Mouse (Mus musculus): Measurements from ENCODE around the gene Tmem106b.
A peak's percentile ranks its signal among the peaks of the same experiment; 100 is the strongest.

The Tmem106b gene

DNA sequence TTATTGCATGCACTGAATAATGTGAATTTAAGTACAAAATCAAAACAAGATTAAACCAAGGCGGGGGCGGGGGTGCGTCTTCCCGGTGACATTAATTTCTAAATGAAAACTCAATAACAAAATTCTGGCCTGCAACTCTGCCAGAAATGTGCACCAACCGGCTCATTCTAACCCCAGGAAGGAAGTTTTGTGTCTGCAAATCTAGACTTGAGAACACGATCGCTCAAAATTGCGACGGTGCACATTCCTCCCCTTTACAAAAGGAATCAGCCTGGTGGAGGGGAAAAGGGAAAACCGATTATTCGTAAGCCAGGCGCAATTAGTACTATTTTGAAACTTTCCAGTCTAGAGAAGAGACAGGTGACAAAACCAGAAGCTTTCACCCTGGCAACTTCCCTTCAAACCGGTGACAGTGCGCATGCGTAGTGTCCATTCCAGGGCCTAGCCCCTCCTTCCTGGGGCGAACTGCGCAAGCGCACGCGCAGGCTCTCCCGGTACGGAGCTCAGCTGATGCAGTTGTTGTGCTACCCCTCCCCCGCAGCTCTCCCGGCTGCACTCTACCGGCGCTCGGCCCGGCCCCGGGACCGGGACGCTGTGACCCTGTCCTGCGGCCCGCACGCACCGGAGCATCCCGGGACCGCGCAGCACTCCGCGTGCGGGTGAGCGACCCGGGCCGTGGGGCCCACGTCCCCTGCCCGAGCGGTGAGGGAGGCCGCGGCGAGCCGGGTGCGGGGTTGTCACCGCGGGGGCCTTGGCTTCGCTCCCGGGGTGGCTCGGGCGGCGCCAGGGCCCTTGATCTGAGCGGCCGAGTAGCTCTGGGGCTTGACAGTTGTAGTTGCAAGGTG, at the start of gene Tmem106b:
Gene Tmem106b (plus strand): TSS at position 458 of the 845 bp plus-strand sequence.
- peak; percentile 99 for DNase-seq (ENCODE audit: low read depth, low spot score)

DNA sequence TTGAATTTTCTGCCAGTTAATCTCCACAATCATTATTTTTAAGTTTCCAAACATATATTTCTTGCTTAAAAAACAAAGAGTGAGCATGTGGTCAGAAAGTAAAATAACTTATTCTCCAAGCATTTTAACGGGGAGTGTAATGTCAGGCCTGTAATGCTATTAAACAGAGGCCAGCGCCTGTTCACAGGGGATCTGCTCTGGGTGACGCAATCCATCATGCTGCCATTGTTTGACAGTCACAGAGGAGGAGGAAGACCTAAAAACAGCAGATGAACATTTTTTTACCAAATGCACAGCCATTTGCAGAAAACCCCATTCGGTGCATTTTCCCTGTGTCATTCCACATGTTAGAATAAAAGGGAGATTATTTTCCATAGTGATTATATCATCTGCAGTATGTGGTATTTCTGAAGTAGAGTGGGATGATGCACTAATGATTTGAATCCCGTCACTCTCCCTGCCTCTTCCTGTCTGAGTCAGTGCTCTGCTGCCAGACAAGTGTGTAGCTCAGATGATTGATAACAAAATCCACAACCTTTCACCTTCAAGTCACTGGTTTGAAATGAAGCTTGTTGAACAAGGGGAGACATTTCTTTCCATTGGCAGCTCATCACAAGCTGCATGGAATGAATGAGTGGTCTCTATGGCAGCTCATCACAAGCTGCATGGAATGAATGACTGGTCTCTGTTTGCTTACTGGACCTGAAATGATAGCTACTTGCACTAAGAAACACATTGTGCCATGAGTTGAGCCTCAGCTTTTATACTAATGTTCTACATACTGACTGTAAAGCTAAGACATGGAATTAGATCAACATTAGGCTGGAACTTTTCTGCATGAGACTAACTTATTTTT, 48.1 kb upstream of the Tmem106b start:
- DNase-seq (ENCODE audit: low read depth, low spot score), result no peak

DNA sequence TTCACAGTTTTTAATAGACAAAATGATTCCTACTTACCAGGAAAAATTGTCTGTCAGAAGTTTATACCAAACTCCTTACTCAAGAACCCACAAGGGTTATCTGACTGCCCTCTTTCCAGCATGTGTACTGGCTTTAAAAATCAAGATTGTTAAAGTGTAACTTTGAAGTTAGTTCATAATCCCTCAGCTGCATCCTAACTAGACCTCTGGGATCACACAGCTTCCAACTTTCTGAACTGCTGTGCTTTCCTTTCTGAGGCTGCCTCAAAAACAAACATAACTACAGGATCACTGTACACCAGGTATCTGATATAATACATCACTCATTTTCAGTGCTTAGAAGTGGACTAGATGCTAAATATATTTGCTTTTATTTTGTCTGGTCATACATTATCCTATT, 39.0 kb upstream of the Tmem106b start:
- no peak for DNase-seq (ENCODE audit: low read depth, low spot score)

GRCm38 (mm10) chr6:13030961-13031360, 38.6 kb upstream of the Tmem106b start:
- no peak for DNase-seq (ENCODE audit: low read depth, low spot score)

DNA sequence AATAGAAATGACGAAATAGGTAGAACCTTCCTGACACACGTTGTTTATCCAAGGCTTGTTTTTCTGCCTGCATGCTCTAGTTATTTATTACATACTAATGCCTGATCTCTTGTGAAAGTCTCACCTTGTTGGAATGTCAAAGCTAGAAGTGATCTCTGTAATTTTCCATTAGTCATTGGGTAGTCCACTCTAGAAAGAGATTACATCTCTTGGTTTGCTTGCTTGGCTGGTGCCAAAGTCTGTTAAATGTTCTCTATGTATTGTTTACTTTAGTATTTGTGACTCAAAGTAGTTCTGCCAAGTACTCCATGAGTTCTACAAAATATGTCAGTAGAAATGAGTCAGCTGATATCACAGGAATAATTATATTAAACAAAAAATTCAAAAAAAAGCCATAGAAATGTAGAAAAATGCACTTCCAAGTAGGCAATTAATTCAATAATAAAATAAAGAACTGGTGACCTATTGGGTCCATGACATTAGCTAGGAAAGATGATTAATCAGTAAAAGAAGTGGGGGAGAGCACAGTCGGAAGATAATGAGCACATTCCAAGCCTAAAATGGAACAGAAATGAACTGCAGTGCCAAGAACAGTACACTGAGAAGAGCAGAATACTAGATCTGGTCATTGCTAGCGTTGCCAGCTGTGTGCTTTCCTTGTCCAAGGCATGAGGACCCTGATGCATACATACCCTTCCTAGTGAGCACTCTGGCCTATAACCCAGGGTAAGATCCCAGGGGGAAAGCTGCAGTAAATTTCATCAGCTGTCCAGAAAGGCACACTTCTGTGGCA, 17.0 kb upstream of the Tmem106b start:
- DNase-seq (ENCODE audit: low read depth, low spot score), result no peak

- no peak for DNase-seq (ENCODE audit: low read depth, low spot score)
Measured at GRCm38 (mm10) chr6:13061276-13062039, 8.1 kb upstream of the Tmem106b start.

GRCm38 (mm10) chr6:13062063-13062462, 7.5 kb upstream of the Tmem106b start:
- DNase-seq (ENCODE audit: low read depth, low spot score), result no peak

DNA sequence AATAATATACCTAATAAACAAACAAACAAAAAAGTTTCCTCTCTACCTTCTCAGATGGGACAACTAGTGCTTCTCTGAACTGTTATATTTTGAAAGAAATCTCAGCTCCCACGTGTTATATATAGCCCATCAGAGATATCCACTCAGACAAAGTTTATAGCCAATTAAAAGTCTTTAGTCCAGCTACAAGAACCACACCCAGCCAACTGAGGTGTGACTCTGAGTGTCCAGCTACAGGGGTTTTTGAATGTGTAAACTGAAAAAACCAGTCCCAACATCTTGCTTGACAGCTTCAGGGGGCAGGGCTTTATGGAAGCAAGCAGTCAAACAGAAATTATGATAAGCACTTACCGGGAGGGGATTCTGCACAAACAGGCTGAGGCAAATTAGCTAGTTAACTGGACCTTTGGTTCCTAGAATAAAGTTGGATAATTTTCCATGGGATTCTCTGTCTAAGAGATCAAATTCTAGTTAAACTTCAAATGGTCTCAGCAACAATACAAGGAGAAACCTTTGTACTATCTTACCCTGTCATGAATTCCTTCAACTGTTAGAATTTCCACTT, 6.8 kb upstream of the Tmem106b start:
- no peak for DNase-seq (ENCODE audit: low read depth, low spot score)

DNA sequence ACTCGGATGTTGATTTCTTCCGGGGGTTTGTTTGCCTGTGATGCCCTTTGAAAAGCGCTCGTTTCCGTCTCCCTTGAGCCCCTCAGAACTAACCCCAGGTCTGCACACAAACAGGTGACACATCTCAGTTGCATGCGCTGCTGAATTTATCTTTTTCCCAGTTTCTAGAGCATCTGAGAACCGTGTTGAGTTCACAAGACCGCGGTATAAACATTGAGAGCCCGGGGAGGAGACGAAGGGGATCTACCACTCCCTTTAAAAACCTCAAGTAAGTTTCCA, 527 bp downstream of the Tmem106b start:
- DNase-seq (ENCODE audit: low read depth, low spot score), result no peak

DNA sequence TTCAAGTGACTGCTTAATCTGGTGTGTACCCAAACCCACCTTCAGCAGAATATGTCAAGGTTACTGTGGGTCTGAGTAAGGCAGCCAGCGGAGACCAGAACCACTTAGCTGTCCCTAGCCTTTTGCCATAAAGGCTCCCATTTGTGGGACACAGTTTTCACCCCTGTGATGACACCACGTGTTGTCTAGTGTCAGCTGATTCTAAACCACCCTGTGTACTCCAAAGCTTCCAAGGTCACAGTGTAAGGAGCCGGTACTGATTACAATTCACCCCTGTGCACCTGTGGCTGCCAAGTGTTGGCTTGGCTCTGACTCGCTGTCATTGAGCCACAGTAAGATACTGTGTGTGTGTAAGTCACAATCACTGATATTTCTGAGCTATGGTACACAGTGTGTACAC, 926 bp downstream of the Tmem106b start:
- peak; percentile 70 for DNase-seq (ENCODE audit: low read depth, low spot score)

DNA sequence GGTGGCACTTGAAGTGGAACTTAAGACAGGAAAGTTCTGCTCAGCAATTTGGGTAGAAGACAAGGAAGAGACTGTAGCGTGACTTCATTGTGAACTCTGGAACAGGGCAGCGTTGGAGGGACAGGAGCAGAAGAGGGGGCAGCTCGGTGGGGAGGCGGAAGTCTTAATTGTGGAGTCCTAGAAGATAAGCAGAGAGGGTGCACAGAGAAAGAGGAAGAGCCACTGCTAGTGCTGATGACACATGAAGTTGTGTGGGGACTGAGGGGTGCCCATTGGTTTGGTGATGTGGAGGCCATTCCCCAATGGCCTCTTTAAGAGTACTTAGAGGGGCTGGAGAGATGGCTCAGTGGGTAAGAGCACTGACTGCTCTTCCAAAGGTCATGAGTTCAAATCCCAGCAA, 3.5 kb downstream of the Tmem106b start:
- no peak for DNase-seq (ENCODE audit: low read depth, low spot score)

DNA sequence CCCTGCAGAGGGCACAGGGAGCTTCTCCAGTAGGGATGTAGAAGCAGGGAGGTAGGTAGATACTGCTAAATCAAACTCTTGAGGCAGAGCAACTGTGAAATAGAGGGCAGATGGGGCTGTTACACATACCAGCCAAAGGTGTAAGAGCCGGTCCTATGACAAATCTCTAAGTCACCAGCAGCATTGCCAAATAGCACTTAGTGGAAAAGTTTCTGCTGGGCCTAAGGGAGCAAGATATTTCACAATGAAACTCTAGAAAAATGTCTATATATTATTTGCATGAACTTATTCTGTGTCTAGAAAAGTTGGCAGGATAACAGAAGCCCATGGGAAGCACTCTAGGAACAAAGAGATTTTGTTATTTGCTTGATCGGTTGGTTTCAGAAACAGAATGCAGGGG, 4.3 kb downstream of the Tmem106b start:
- no peak for DNase-seq (ENCODE audit: low read depth, low spot score)

DNA sequence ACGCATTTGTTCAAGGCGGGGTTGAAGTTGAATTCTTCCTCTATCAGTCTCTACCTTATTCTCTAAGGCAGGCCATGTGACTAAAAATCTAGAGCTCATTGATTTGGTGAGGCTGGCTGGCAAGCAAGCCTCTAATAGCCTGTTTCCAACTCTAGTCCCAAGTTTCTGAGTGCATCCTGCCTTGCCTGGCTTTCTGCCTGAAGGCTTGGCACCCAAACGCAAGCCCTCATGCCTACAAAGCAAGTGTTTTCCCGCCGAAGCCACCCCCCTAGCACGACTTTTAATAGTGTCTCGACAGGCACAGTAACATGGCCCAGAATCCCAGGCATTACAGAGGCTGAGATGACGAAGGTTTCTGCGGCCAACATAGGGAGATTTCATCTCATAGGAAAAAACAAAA, 13.3 kb downstream of the Tmem106b start:
- no peak for DNase-seq (ENCODE audit: low read depth, low spot score)

- DNase-seq (ENCODE audit: low read depth, low spot score), result no peak
Measured at GRCm38 (mm10) chr6:13096656-13097435, 27.3 kb downstream of the Tmem106b start.

- no peak for DNase-seq (ENCODE audit: low read depth, low spot score)
Measured at GRCm38 (mm10) chr6:13100137-13100536, 30.6 kb downstream of the Tmem106b start.

DNA sequence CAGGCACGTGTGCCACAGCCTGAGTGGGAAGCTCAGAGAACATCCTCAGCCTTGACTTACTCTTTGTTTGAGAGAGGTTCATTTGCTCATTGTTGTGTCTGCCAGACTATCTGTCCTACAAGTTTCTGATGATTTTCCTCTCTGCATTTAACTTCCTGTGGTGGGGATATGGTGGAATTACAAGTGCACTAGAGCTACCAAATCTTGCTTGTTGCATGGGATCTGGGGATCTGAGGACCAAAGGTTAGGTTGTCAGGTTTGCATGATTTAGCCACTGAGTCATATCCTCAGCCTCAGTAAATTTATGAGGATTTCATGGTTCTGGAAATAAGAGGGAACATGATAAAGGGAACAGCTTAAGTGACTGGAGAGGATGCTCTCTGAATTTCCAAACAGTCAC, 39.1 kb downstream of the Tmem106b start:
- no peak for DNase-seq (ENCODE audit: low read depth, low spot score)

DNA sequence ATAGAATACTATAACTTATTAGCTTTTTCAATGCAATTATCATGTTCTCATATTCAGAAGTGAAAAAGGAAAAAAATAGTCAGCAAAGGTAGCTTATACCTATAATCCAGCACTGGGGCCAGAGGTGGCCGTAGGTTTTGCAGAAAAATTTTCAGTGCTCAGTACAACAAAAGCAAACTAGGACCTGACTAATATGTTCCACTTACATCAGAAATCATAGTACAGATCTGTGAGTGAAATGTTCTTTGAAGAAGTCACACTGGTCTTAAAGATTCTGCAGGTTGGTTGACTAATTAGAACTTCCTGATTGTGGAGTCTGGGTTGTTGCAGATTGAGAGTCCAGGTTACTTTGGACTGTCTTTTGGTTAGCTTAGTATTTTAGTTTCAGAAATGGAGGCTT, 67.7 kb downstream of the Tmem106b start:
- no peak for DNase-seq (ENCODE audit: low read depth, low spot score)
